Mouse (Mus musculus): ENCODE measurements around the gene Btbd35f19.
"Not testable (repeated sequence)": the region's sequence is repeated elsewhere in the genome, so short reads cannot be mapped to it uniquely, and the experiment has no call there.

Gene Btbd35f19

GRCm38 (mm10) chrX:31383818-31384217 lies at the start of gene Btbd35f19:
TSS of gene Btbd35f19 (minus strand) at chrX:31383918.
- DNase-seq (ENCODE audit: low read depth, low spot score): not testable (repeated sequence)

GRCm38 (mm10) chrX:31341924-31342323 lies 41.8 kb downstream of the Btbd35f19 start:
- DNase-seq (ENCODE audit: low read depth, low spot score): not testable (repeated sequence)

- DNase-seq (ENCODE audit: low read depth, low spot score): not testable (repeated sequence)
These were observed 47.6 kb downstream of the Btbd35f19 start, which contains the start of gene Btbd35f26 for GRCm38 (mm10) chrX:31336154-31336553. TSS of gene Btbd35f26 (plus strand) at chrX:31336454.
